Mouse (Mus musculus): ENCODE results near the gene Abi3.

Abi3 gene

DNA sequence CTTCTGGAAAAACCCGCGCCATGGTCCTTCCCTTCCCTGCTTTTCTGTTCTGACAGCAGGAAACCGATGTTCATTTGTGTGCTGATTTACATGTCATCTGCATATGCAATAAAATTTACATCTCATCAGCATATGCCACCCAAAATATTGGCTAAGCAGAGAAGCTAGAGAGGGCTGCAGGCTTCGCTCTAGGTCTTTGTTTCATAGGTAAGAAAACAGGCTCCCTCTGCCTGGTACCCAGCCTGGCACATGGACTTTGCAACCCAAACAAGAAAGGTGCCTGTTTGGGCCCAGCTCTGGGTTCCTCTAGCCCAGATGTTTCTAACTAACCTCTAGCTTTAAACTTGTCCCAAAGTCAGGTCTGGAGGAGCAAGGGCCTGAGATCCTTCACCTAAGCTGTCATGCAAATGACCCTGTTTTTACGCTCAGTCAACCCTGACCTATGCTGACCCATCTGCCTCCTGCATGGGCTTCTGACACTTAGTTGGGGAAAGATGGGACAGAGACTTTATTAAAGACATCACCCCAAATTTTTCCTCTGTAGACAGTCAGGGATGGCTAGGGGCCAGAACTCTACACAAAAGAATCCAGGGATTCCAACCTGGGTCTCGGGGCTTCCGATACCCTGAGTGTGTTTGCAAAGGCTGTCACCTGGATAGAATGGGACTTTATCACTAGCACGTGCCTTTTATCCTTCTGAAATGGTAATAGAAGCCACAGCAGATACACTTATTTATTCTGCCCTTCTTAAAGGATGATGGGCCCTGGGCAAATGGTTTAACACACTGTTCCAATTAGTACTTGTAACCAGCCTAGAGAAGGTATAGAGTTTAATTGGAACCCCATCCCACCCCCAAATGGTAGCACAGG, 3.0 kb downstream of the Abi3 start:
- no peak for DNase-seq

DNA sequence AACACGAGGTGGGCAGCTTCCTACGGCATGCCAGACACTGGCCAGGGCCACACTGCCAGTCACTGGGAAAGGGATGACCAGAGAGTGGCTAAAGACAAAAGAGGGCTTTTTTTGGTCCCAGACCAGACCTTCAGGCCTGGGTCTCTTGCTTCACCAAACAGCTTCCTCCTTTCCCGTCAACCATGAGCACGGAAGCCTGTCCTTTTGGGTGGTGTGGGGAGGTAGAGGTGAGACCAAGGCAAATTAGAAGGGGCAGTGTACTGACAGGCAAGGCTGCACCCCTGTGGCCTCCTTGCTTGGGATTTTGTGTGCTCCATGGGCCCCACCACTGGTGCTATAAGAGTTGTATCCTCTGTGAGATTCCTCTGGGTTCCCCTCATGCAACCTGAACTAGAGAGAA, 3.7 kb downstream of the Abi3 start:
- no peak for DNase-seq

DNA sequence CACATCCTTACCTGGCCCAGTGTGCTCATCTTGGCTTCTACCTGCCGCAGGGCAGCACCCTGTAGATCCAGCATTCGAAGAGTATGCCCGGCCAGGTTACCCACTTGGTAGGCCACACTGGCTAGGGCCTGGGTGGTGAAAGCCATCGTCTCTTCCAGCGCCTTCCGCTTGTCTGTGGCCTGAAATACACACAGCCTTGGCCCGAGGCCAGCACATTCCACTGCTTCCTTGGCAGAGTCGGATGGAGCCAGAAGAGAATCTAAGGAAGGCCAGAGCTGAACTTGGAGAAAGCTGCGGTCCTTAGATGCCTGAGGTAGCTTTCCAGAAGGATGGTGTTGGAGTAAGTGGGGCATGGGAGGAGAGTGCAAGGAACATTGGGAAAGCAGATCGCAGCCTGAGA, 5.2 kb downstream of the Abi3 start, which contains the start of gene Gngt2:
Gene Gngt2, plus strand, starts transcription at position 158 of the 400 bp plus-strand sequence.
- peak; percentile 44 for DNase-seq

DNA sequence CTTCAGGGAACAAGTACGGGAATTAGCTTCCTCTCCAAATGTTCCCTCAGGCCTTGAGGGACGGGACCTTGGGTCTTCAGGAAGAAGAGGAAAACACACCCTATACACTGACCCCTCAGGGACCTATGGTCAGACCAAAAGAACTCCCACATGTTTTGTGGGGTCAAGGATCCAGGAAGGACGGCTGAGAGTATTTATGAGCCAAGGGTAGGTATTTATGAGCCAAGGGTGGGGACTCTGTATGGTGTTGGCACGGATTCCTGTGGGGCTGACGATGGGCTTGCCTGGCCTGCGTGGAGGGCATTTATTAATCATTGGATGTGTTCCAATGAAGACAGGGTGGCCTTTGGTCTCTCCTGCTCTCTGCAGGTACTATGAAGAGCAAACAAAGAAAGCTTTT, 5.8 kb downstream of the Abi3 start:
- no peak for DNase-seq

DNA sequence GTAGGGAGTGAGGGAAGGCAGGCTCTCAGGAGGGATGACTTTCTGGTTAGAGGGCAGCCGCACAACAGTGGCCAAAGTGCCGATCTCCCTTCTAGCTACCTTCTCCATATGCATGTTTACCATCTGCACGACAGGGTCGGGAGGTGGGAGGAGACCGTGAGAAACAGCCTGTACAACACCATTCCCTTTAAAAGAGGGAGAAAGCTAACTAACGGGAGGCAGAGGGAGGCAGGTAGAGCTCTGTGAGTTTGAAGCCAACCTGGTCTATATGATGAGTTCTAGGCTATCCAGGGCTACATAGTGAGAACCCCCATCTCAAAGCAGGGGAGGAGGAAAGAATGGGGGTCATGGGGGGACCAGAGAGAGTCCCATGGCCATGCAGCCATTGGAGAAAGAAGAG, 6.4 kb downstream of the Abi3 start:
- DNase-seq = no peak

DNA sequence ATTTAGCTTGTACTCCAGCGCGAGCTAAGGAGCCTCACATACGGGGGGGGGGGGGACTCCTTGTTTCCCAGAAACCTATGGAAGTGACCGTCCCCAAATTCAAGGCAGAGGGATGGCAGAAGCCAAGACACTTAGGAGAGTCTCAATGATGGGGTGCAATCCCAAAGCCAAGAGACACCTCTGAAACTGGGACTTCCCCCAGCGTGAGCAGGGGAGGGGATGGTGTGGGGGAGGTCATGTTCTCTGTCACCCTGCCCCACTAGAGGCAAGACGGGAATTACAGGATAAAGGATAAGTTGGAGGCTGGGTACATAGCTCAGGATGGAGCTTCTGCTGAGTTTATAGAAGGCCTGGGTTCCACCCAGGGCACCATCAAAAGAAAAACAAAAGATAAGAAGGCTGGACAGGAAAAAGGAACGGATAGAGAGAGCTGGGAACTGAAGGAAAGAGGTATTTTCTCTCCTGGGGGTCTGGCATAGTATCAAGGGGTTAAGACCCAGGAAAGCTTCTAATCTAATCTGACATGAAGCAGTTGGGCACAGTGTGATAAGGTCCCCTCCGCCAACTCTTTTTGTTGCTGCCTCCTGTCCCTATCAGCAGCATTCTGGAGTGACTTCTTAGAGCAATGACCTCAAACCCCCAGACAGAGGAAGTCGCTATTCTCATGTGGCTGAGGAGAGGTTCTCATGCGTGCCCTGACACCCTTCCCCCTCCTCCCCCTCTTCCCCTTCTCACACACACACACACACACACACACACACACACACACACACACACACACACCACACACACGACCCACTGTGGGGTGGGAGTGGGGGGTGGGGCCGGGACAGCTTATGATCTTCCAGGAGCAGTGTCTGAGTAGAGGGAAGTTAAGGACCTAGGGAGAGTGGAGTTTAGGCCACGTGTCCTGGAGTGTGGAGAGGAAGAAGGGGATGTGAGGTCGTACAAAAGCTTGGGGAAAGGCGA, 7.2 kb downstream of the Abi3 start:
- peak; percentile 42 for DNase-seq

DNA sequence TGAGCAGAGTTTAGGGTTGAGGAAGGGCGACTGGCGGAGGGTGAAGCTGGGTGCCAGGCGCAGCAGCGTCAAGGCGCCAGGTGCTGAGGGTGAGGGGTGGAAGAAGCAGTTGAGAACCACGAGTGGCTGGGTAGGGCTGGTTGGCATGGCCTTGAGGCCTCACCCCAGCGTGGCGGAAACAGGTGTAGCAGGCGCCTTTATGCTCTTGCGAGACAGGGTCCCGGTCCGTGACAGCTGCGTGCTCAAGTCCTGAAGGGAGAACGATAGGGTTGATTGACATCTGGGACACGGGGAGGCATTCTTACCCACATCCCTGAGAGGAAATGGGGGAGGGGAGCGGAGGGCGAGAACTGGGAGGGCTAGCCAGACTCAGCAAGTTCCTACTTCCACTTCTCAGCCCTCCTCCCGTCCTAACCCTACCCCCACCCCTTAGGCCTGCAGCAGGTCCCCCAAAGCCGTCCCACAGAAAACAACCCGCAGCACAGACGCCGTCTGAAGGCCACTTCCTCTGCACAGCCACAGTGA, 8.1 kb downstream of the Abi3 start:
- peak; percentile 60 for DNase-seq

DNA sequence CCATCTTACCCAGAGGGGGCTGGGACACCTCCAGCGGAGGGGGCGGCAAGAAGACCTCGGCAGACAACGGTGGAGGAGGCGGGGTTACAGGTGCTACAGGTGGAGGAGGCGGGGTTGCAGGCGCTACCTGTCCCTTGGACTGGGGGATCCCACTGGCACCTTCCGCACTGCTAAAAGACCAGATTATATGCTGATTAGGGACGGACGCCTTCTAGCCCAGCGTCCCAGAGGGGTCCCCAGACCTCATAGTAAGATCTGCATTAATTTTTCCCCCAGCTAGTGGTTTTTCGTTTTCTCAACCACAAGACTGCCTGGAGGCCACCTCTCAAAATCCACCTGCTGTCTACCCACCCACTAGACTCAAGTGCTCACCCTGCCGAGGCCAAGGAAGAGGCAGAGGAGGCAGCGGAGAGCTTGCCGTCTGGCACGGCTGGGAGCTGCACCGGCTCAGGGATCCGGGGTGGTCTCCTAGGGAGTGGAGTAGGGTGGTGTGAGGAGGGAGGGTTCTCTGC, 8.6 kb downstream of the Abi3 start:
- no peak for DNase-seq

DNA sequence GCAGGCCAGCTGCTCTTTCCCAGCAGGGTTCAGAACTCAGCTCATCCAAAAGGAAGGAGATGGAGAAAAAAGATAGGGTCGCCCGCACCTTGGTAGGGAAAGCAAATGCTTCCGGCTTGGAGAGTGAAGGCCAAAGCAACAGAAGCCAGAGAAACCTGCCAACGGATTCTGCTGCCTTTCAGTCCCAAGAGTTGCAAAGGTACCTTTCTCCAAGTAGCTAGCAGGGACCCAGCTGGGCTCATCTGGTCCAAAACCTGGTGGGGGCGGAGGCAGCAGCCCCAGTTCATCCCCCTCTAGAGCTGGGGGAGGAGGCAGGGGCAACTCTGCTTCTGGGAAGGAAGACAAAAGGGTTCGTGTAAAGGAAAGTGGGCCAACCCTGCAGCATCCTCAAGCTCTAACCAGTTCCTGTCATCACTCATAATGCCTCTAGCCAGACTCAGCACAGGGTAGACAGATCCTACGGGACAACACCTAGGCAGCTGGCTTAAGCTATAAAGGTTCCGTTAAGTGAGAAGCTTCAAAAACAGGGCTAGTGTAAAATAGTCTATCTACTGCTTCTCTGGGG, 9.2 kb downstream of the Abi3 start:
- peak; percentile 17 for DNase-seq

DNA sequence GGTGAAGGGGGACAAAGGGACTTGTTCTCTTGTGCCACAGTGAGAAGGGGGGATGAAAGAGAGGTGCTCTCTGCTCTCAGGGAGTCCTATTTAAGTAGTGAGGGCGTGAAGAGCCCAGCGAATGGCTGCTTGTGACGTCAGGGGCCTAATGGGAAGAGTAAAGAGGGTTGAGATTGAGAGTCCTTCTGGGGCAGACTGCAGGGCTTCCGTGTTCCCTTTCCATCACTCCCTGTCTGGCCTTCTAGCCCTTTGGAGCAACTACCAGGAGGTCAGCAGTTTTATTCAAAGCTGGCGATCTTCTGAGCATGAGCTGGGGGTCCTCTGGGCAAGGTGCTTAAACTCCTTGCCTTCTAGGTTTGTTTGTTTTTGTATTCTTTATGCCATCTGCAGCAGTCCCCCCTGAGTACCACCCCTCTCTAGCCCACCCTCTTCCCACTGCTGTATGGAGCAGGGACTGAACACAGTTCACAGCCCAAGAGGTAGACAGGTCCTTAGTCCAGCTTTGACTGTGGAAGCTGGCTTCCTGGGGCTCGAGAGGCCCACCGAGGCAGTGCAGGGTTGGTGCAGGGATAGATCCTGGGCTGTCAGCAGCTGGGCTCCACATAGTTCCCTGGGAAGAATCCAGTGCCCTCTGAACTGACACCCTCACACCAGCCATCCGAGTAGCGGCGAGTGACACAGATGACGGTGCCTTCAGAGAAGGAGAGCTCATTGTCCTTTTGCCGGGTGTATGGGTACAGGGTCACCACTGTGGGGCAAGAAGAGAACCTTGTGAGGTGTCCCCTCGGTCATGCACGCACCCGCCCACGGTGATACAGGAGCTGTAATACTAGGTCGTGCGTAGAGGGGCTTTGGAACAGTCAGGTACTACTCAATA, 9.9 kb downstream of the Abi3 start:
- peak; percentile 23 for DNase-seq

DNA sequence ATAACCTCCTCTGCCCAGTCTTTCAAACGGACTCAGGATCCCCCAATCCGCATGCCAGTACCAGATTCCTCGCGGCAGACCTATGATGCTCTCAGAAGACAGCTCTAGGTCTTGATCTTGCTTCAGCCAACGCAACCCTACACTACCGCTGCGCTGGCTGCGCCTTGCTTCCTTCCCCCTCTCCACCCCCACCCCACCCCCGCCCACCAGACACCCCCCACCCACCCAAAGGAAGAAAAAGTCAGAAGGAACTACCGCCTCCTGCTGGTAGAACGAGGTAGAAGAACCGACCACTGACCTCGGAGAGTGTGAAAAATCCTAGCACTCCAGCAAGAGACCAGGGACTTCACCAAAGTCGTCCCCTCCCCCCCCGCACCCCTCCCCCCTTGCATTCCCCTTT, 10.6 kb downstream of the Abi3 start:
- DNase-seq = peak; percentile 73

DNA sequence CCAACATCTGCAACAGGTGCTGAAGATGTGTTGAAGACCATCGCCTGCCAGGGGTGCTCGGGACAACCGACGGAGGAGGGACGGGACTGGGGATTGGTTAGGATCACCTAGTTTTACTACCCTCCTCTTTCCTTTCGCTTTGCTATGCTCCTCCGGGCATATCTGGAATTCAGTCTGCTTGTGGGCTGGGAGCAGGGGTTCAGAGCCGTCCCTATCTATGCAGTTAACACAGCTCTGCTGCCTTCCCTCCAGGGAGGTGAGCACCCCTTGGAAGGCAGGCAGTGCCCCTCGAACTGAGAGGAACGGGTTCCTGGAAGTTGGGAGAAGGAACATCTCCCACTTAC, 11.0 kb downstream of the Abi3 start:
- no peak for DNase-seq

DNA sequence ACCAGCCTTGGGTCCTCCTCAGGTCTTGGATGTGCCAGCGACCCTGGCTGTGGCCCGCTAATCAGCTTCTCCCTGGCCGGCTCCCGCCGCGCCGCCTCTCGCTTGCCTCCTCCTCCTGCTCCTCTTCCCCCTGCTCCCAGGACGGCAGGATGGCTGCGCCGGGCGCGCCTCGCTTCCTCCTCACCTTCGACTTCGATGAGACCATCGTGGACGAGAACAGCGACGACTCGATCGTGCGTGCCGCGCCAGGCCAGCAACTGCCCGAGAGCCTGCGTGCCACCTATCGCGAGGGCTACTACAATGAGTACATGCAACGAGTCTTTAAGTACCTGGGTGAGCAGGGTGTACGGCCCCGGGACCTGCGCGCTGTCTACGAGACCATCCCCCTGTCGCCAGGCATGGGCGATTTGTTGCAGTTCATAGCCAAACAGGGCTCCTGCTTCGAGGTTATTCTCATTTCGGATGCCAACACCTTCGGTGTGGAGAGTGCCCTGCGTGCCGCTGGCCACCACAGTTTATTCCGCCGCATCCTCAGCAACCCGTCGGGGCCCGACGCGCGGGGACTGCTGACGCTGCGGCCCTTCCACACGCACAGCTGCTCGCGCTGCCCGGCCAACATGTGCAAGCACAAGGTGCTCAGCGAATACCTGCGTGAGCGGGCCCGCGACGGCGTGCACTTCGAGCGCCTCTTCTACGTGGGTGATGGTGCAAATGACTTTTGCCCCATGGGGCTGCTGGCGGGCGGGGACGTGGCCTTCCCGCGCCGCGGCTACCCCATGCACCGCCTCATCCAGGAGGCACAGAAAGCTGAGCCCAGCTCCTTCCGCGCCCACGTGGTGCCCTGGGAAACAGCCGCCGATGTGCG, 11.6 kb downstream of the Abi3 start:
- DNase-seq = peak; percentile 44

DNA sequence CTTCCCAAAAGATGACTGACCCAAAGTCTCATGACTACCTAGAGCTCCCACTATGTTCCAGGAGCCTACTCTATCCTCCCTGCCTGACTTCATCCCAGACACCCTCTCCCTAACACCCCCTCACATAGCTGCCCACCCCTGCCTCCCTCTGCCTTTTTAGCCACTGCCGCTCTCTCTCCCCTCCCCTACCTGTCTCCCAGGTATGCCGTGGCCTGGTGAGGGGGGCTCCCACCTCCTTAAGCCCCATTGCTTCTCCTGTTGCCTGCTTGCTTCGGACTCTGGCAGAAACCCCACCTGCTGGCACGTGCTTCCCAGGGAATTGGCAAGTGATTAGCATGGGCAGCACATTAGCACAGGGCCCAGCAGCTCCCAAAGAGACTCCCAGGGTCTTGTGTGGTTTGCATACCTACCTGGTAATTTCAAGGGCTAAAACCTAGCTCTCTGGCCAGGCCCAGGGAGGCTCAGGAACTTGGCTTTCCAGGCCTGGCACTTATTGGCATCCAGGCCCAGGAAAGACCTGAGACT, 12.7 kb downstream of the Abi3 start:
- no peak for DNase-seq

DNA sequence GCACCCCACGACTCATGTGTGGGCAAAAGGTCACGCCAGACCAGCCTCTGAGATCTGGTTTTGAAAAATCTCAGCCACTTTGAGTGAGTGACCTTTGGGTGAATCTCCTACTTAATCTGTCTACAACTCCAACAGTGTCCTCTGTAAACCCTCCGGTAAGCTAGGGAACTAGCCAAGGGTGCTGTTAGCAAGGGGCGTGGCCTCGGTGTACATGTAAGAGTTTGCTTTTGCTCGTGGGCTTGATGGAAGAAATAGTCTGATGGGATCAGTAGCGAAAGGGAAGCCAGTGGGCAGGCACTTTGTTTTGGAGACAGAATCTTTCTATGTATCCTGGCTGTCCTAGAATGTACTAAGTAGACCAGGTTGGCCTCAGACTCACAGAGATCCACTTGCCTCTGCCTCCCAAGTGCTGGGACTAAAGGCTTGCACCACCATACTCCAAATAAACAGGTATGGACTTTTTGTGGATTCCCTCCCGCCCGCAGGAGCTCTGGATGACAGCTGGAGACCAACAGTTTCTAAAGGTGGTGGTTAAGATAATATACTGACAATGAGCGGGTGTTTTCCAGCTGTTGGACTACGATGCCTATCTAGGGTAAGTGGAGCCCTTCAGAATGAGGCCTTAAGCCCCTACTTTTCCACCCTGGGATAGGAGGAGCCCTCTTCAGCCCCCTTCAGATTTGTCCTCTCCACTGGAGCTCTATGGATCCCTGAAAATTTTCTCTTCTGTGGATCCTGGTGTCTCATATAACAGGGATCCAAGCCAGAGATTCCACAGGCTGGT, 13.9 kb downstream of the Abi3 start:
- no peak for DNase-seq

DNA sequence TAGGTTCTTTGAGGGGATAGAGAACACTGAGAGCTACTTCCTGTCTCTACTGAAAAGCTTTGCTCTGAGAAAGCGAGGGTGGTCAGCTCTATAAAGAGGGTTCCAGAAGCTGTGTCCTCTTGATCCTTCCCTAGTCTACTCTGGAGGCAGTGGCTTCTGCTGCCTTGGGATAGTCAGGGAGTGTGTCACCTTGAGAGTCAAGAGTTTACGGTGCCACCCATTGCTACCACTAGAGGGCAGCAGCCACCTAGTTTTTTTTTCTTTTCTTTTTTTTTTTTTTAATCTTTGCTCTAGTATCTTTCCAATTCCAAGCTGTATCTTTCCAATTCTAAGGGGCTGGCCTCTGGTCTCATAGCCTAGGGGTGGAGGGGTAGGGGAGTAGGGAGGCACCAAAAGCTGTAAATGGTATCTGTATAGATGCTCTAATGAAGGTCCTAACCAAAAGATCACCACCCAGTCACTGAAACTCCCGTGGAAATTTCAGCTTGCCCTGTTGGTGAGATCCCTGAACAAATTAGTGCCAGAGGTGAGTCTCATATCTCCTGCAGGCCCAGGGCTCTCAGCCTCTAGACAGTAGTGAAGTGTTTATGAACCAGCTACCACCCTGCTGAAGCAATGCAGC, 14.7 kb downstream of the Abi3 start:
- peak; percentile 79 for DNase-seq

DNA sequence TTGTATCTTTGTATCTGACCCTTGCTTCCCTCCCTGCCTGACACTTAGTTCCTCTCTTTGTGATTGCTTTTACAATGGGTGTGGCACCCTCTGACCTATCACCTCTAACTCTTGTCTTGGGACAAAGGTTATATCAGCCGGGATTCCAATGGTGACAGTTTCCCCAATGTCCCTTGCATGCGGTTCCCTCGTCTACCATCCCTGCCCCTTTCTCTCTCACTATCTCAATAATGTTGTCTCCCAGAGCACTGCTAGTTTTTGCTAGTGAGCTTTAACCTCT, 15.2 kb downstream of the Abi3 start:
- no peak for DNase-seq

DNA sequence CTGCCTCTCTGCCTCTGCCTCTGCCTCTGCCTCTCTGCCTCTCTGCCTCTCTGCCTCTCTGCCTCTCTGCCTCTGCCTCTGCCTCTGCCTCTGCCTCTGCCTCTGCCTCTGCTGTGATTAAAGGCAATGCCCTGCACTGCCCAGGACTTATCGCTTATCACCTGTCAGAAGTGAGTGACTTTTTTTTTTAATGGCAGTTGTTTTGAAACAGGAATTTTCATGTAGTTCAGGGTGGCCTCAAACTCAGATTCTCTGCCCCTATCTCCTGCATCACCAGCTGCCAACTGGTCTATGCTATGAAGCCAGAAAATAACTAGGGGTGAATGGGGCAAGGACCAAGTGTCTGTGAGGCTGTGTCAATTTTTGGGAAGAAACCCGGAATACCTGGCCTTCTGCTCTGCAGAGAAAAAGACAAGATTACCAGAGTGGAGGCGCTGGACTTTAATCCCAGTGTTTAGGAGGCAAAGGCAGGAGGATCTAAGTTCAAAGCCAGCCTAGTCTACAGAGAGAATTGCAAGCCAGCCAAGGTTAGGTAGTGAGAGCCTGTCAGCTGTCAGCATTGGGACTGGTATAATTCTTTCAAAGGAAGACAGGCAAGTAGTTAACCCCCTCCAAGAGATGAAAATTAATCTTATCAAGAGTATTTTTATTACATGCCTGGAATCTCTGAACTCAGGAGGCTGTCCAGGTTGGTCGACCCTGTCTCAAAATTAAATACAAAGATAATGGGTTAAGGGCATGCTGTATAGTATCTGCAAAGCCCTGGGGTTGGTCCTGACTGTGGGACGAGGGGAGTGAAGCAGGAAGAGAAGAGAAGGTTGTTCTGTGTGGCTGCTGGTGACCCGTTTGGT, 15.7 kb downstream of the Abi3 start:
- no peak for DNase-seq

DNA sequence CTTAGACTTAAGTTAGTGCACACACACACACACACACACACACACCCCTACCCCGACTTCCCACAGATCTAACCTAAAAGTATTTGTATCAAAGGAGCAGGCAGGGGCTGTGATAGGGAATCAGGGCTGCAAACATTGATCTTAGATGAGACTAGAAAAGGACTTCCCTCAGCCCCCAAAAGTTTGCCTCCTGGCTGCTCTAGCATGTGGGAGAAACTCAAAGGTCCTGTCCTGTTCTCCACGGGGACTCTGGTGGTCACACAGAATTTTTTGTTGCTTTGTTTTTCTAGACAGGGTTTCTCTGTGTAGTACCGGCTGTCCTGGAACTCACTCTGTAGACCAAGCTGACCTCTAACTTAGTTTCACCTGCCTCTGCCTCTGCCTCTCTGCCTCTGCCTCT, 16.7 kb downstream of the Abi3 start:
- DNase-seq = no peak
